Mouse (Mus musculus): ENCODE data around the gene Csnk1g1. TPM values are rescaled to one million over a fixed set of nuclear protein-coding genes. Genes with fewer than 3 reads are reported as not detected.

Gene Csnk1g1
- polyA plus RNA-seq, 1 experiment from 2014 or later, result 8.4 TPM

DNA sequence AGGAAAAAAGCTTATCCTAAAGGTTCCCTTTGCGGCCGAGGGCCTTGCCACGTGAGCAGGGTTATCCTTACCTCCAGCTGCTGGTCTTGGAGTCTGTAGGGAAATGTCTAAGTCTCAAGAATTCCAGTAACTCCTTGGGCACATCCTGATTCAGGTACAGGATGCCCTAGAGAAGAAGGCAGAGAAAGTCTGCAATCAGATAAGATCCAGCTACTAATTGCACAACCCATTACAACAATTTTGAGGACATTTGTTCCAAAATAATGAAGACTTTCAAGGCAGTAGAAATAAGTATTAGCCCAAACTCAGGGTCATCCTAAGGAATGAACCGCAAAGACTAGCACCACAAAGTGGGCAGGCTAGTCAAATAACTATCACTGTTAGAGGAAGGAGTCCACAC, 159.3 kb downstream of the Csnk1g1 start:
- Histone ChIP-seq H3K27ac (ENCODE audit: low read length) (no peak overlapping the region), H3K4me3 (ENCODE audit: low read depth, low read length) (0 out of 2 replicates have a peak overlapping the region, but pooled peaks have one; percentile 52), H3K4me1 (ENCODE audit: insufficient read depth, low read depth, low read length) (peaks cover 8% of the 10 kb centered on the region), H3K27me3 (replicated peaks; ENCODE audit: insufficient read depth, low read length) (peaks cover 3% of the 10 kb centered on the region; the same call in 1 of the 2 replicates), H3K4me2 (replicated peaks; ENCODE audit: low read depth, low read length) (peak overlapping the region; percentile 95; the same call in 1 of the 2 replicates), H3K36me3 (ENCODE audit: insufficient read depth, low read length) (peaks cover 23% of the 10 kb centered on the region; the same call in 1 of the 2 replicates), H3K9ac (replicated peaks; ENCODE audit: low read depth) (no peak overlapping the region), H3K9me3 (ENCODE audit: low read length) (no peaks in the 10 kb centered on the region)
- TF ChIP-seq CTCF (IDR thresholded peaks at IDR 0.05) (no peak), EP300 (IDR thresholded peaks at IDR 0.05) (no peak)
- ATAC-seq (no peak), DNase-seq (ENCODE audit: low spot score) (no peak)
- WGBS, result 64% methylated on average over 4 of the region's 4 CpGs

DNA sequence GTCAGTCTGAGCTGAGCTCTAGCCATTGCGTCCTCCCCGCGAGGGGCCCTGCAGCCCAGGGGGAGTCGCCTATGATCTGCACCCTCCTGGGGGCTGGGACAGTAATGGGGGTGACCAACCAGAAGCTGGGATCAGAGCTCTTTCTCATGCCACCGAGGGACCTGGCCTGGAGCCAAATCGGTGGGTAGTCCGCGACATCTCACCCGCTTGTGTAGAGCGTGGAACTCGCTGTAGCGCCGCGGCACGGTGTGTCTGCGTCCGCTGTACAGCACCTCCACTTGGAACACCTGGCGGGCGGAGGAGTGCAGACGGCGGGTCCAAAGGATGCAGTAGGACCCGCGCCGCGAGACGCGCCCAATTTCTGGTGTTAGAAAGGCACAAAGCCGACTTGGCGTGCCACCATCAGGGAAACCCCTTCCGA, 160.3 kb downstream of the Csnk1g1 start:
- Histone ChIP-seq H3K4me1 (ENCODE audit: insufficient read depth, low read depth, low read length) (peaks cover 8% of the 10 kb centered on the region), H3K9me3 (ENCODE audit: low read length) (no peaks in the 10 kb centered on the region), H3K36me3 (ENCODE audit: insufficient read depth, low read length) (peaks cover 21% of the 10 kb centered on the region; the same call in 1 of the 2 replicates), H3K4me2 (replicated peaks; ENCODE audit: low read depth, low read length) (peak overlapping the region; percentile 95), H3K27me3 (replicated peaks; ENCODE audit: insufficient read depth, low read length) (peaks cover 3% of the 10 kb centered on the region; the same call in 1 of the 2 replicates), H3K4me3 (ENCODE audit: low read depth, low read length) (peak overlapping the region; percentile 52), H3K27ac (ENCODE audit: low read length) (no peak overlapping the region), H3K9ac (replicated peaks; ENCODE audit: low read depth) (peak overlapping the region; percentile 32)
- 2% methylated on average over 30 of the region's 30 CpGs for WGBS
- ATAC-seq (peak; percentile 54), DNase-seq (ENCODE audit: low spot score) (peak; percentile 40)
- TF ChIP-seq EP300 (IDR thresholded peaks at IDR 0.05), result no peak
- peak; percentile 18; the same call in 1 of the 2 replicates for TF ChIP-seq CTCF (IDR thresholded peaks at IDR 0.05)

DNA sequence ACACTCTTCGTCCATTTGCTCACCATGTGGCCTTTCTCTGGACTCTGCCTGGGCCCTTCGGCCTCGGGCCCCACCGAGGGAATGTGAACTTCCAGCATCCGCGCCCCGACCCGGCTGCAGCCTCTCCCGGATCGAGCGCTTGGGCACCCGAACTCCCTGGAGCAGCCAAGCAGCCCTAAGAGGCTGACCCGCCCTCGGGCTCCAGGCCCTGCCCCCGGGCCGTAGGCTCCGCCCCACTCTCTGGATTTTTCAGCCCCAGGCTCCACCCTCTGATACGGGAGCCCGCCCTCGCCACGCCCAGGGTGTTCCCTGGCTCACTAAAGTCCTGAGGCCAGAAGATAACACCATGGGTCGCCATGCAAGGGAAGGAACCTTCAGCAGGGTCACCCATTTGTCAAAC, 160.9 kb downstream of the Csnk1g1 start, which contains the start of gene Snx22:
TSS of gene Snx22 (minus strand) at position 137 of the 400 bp plus-strand sequence.
- WGBS, result 2% methylated on average over 21 of the region's 22 CpGs
- peak; percentile 93 for DNase-seq (ENCODE audit: low spot score)
- Histone ChIP-seq H3K27ac (ENCODE audit: low read length) (no peak within 1 kb of the TSS), H3K9me3 (ENCODE audit: low read length) (no peaks in the 10 kb centered on the region), H3K27me3 (replicated peaks; ENCODE audit: insufficient read depth, low read length) (peaks cover 3% of the 10 kb centered on the region; the same call in 1 of the 2 replicates), H3K9ac (replicated peaks; ENCODE audit: low read depth) (peak within 1 kb of the TSS; percentile 32), H3K4me2 (replicated peaks; ENCODE audit: low read depth, low read length) (peak within 1 kb of the TSS; percentile 95), H3K4me3 (ENCODE audit: low read depth, low read length) (peak within 1 kb of the TSS; percentile 52), H3K4me1 (ENCODE audit: insufficient read depth, low read depth, low read length) (peaks cover 8% of the 10 kb centered on the region), H3K36me3 (ENCODE audit: insufficient read depth, low read length) (peaks cover 16% of the 10 kb centered on the region; the same call in 1 of the 2 replicates)
- peak; percentile 97 for ATAC-seq
- no peak for TF ChIP-seq CTCF (IDR thresholded peaks at IDR 0.05)
- no peak for TF ChIP-seq EP300 (IDR thresholded peaks at IDR 0.05)

DNA sequence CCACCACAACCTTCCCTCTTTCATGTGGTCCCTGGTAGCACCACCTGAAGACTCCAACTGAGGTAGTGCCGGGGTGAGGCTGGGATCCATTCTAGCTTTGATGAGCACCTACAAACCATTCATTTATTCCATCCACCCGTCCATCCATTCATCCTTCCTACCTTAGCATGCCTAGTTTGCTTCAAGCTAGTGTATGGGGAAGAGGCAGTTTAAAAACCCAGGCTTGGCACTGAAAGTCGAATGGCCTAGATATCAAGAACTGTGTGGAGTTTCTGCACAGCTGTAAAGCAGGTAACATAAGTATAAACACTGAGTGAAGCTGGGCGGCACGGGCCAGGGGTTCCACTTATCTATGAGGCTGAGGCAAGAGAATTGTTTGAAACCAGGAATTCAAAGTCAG, 161.4 kb downstream of the Csnk1g1 start:
- no peak for TF ChIP-seq EP300 (IDR thresholded peaks at IDR 0.05)
- peaks cover 8% of the 10 kb centered on the region for H3K4me1 ChIP-seq (ENCODE audit: insufficient read depth, low read depth, low read length)
- H3K4me2 ChIP-seq (replicated peaks; ENCODE audit: low read depth, low read length), result no peak overlapping the region; the same call in 1 of the 2 replicates
- H3K36me3 ChIP-seq (ENCODE audit: insufficient read depth, low read length), result peaks cover 16% of the 10 kb centered on the region; the same call in 1 of the 2 replicates
- H3K4me3 ChIP-seq (ENCODE audit: low read depth, low read length), result no peak overlapping the region
- DNase-seq (ENCODE audit: low spot score) (no peak), ATAC-seq (no peak)
- H3K27me3 ChIP-seq (replicated peaks; ENCODE audit: insufficient read depth, low read length), result peaks cover 3% of the 10 kb centered on the region; the same call in 1 of the 2 replicates
- no peaks in the 10 kb centered on the region for H3K9me3 ChIP-seq (ENCODE audit: low read length)
- H3K27ac ChIP-seq (ENCODE audit: low read length), result no peak overlapping the region
- no peak overlapping the region for H3K9ac ChIP-seq (replicated peaks; ENCODE audit: low read depth)
- 80% methylated on average over 5 of the region's 5 CpGs for WGBS

DNA sequence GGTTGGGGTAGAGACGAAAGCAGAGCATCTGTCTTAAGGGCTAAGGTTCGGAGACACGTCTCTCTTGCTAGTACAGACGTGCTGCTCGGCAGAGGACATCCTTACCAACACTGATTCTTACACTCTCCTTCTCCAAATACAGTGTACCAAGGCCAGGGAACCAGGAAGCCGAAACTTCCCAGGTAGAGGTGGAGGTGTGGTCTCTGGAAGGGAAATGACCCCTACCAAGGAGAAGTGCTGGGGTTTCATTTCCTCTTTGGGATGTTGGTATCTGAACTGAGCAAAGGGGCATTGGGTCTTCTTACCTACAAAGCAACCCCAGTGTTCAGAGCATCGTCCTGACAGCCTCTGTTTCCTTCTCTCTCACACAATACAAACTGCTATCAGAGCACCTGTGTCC, 164.0 kb downstream of the Csnk1g1 start:
- DNase-seq (ENCODE audit: low spot score) (no peak), ATAC-seq (no peak)
- no peak overlapping the region for H3K27ac ChIP-seq (ENCODE audit: low read length)
- TF ChIP-seq EP300 (IDR thresholded peaks at IDR 0.05), result no peak
- TF ChIP-seq CTCF (IDR thresholded peaks at IDR 0.05), result no peak
- H3K9ac ChIP-seq (replicated peaks; ENCODE audit: low read depth), result no peak overlapping the region
- peaks cover 8% of the 10 kb centered on the region for H3K4me1 ChIP-seq (ENCODE audit: insufficient read depth, low read depth, low read length)
- no peaks in the 10 kb centered on the region for H3K36me3 ChIP-seq (ENCODE audit: insufficient read depth, low read length)
- H3K9me3 ChIP-seq (ENCODE audit: low read length), result no peaks in the 10 kb centered on the region
- H3K4me3 ChIP-seq (ENCODE audit: low read depth, low read length), result no peak overlapping the region
- no peak overlapping the region for H3K4me2 ChIP-seq (replicated peaks; ENCODE audit: low read depth, low read length)
- H3K27me3 ChIP-seq (replicated peaks; ENCODE audit: insufficient read depth, low read length), result peaks cover 3% of the 10 kb centered on the region; the same call in 1 of the 2 replicates
- WGBS, result 81% methylated on average over 7 of the region's 7 CpGs

DNA sequence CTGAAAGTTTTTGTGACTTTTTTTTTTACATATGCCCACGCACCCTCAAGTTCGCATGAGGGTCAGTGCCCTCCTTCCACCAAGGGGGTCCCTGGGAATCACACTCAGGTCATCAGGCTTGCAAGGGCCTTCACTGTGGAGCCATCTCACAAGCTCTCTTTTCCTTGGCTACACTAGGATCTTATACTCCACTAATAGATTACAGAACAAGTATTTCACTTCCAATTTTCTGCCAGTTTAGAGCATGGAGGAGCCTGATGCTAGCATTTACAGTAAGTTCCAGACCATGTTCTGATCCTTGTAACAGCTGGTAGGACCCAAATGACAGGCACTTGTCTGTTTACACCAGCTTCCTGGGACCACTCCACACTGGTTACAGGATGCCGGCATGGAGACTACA, 169.3 kb downstream of the Csnk1g1 start:
- Histone ChIP-seq H3K27ac (ENCODE audit: low read length) (no peak overlapping the region; the same call in 1 of the 2 replicates), H3K27me3 (replicated peaks; ENCODE audit: insufficient read depth, low read length) (no peaks in the 10 kb centered on the region), H3K4me1 (ENCODE audit: insufficient read depth, low read depth, low read length) (peaks cover 6% of the 10 kb centered on the region), H3K36me3 (ENCODE audit: insufficient read depth, low read length) (no peaks in the 10 kb centered on the region), H3K4me3 (ENCODE audit: low read depth, low read length) (no peak overlapping the region), H3K4me2 (replicated peaks; ENCODE audit: low read depth, low read length) (no peak overlapping the region), H3K9ac (replicated peaks; ENCODE audit: low read depth) (no peak overlapping the region), H3K9me3 (ENCODE audit: low read length) (no peaks in the 10 kb centered on the region)
- no peak for ATAC-seq
- WGBS, result 49% methylated on average over 3 of the region's 3 CpGs
- TF ChIP-seq CTCF (IDR thresholded peaks at IDR 0.05) (no peak), EP300 (IDR thresholded peaks at IDR 0.05) (no peak)
- DNase-seq (ENCODE audit: low spot score), result no peak

All from lung, postnatal 0 days (tissue).